Mouse (Mus musculus): ENCODE results near the gene Pprc1. TPM values are rescaled to one million over a fixed set of nuclear protein-coding genes. Genes with fewer than 3 reads are reported as not detected.

The Pprc1 gene
- 5.0 TPM for polyA plus RNA-seq (2014; fragmentation: Illumina TruSeq; extraction: RNeasy Lipid Tissue Mini Kit (QIAGEN cat#74804); ENCODE audit: low read depth, low replicate concordance)

DNA sequence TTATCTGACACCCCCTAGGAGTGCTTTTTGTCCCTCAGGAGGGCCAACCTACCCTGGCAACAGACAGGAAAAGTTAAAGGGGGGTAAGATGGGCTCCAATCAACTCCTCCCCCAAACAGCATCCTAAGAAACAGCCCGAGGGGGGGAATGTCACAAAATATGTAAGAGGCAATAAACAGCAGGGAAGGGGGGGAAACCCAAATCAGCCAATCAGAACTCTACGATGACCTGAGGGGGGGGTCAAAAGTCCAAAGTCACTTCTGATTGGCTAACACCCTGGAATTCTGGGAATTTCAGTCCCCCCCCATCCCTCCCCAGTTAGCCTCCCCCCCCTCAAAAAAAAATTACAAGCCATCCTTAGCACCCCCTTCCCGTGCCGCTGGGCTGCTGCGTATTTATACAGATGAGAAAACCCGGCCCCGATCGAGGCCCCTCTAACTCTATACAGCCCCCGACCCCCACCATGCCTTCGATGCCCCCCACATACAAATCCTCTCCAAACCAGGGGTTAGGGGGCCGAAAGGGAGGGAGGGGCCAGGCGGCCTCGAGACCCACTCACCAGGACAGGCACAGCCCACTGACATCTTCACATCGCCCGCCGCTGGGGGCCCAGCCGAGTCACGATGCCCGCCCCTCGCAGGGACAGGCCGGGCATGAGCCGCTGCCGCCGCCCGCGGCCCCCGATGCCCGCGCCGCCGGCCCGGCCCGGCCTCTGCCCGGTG lies at the start of gene Pprc1:
Gene Pprc1, plus strand, starts transcription at position 616 of the 722 bp plus-strand sequence.

DNA sequence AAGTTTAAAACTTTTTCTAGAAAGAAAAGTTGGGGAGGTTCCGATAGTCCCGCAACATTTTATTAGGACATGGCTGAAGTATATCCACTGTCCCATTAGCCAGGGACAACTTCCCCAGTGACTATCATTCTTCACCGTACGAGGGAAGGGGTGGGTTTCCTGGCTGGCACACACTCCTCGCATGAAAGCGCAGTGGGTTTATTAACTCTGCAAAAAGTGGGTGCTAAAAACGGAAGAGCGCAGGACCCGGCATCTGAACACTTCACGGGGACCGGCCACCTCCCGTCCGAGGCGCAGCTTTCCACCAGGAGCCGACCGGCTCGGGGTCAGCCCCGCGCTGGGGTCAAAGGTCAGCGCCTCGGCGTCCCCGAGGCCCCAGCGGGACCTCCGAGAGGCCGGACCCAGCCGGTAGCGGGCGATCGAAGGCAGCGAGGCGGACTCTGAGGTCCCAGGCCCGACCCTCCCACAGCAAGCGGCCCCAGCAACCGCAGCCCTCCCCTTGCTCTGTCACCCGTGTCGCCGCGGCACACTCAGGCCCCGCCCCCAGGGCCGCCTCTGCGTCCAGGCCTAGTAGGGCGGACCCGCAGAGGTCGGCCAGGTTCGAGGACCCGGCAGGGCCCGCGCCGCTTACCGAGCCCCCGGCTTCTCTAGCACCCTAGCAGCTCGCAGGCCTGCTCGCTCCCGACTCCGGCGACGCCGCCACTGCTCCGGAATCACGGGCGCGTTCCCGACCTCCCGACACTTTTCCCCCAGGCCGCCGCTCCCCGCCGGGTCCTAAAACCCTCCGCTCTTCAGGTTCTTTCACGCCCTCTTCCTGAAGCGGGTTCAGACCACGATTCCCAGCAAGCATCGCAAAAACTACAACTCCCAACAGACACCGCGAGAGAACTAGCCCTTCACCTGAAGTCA lies 46.6 kb upstream of the Pprc1 start, which contains the start of gene Armh3:
Gene Armh3, minus strand, starts transcription at position 704 of the 909 bp plus-strand sequence.

DNA sequence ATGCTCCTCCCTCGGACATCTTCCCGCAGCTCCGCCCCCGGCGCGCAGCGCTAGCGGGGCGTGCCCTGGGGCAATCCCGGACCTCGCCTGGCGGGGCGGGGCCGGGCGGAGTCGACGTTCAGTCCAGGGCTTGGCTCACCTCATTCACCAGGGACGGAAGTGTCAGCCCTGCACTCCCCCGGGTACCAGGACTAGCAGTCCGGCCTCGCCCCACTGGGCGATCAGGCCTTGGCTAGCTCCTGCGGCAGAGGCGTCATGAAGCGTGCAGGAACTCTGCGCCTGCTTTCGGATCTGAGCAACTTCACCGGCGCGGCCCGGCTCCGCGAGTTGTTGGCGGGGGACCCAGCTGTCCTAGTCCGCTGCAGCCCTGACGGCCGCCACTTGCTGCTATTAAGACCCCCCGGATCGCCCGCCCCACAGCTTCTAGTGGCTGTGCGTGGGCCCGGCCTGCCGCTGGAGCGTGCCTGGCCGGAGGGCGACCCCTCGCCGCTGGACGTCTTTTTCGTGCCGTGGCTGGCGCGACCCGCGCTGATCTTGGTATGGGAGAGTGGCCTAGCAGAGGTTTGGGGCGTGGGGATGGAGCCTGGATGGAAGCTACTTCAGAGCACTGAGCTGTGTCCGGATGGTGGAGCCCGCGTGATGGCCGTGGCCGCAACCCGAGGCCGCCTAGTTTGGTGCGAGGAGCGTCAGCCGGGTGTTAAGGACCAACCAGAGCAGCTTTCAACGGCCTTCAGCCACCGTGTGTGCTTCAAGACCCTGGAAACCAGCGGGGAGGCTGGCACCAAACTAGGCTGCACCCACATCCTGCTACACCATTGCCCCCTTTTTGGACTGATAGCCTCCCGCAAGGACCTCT lies 41.1 kb upstream of the Pprc1 start, which contains the start of gene Hps6:
Gene Hps6, plus strand, starts transcription at position 138 of the 856 bp plus-strand sequence.

GRCm38 (mm10) chr19:46044993-46045695 lies 458 bp downstream of the Pprc1 start, which contains the start of gene Ldb1:
TSS of gene Ldb1 (minus strand) at chr19:46045214.

GRCm38 (mm10) chr19:46075616-46076607 lies 31.2 kb downstream of the Pprc1 start, which contains the start of gene Nolc1:
TSS of gene Nolc1 (plus strand) at chr19:46075863.

Other genes with a start within 250 kb of the Pprc1 start
- gene Kcnip2, start 228.8 kb upstream of the Pprc1 start, polyA plus RNA-seq (2014; fragmentation: Illumina TruSeq; extraction: RNeasy Lipid Tissue Mini Kit (QIAGEN cat#74804); ENCODE audit: low read depth, low replicate concordance) = not detected
- gene Armh3, start 46.4 kb upstream of the Pprc1 start, polyA plus RNA-seq (2014; fragmentation: Illumina TruSeq; extraction: RNeasy Lipid Tissue Mini Kit (QIAGEN cat#74804); ENCODE audit: low read depth, low replicate concordance) = 7.2 TPM
- gene Hps6, start 41.4 kb upstream of the Pprc1 start, polyA plus RNA-seq (2014; fragmentation: Illumina TruSeq; extraction: RNeasy Lipid Tissue Mini Kit (QIAGEN cat#74804); ENCODE audit: low read depth, low replicate concordance) = not detected
- 7.0 TPM for gene Ldb1, start 328 bp downstream of the Pprc1 start, polyA plus RNA-seq (2014; fragmentation: Illumina TruSeq; extraction: RNeasy Lipid Tissue Mini Kit (QIAGEN cat#74804); ENCODE audit: low read depth, low replicate concordance)
- gene Nolc1, start 31.0 kb downstream of the Pprc1 start, polyA plus RNA-seq (2014; fragmentation: Illumina TruSeq; extraction: RNeasy Lipid Tissue Mini Kit (QIAGEN cat#74804); ENCODE audit: low read depth, low replicate concordance) = 5.4 TPM
- 19.7 TPM for gene Elovl3, start 87.0 kb downstream of the Pprc1 start, polyA plus RNA-seq (2014; fragmentation: Illumina TruSeq; extraction: RNeasy Lipid Tissue Mini Kit (QIAGEN cat#74804); ENCODE audit: low read depth, low replicate concordance)
- gene Pitx3, start 103.4 kb downstream of the Pprc1 start, polyA plus RNA-seq (2014; fragmentation: Illumina TruSeq; extraction: RNeasy Lipid Tissue Mini Kit (QIAGEN cat#74804); ENCODE audit: low read depth, low replicate concordance) = not detected
- 7.9 TPM for gene Gbf1, start 107.6 kb downstream of the Pprc1 start, polyA plus RNA-seq (2014; fragmentation: Illumina TruSeq; extraction: RNeasy Lipid Tissue Mini Kit (QIAGEN cat#74804); ENCODE audit: low read depth, low replicate concordance)